Mouse (Mus musculus): ENCODE data around the gene Apol6.

The Apol6 gene

GRCm38 (mm10) chr15:77044597-77045320 lies at the start of gene Apol6:
Apol6 (plus strand) TSS chr15:77044729.
- DNase-seq (ENCODE audit: low spot score), result peak; percentile 82

- DNase-seq (ENCODE audit: low spot score), result no peak
Observed at GRCm38 (mm10) chr15:76998048-76998447, 46.5 kb upstream of the Apol6 start.

- DNase-seq (ENCODE audit: low spot score), result no peak
Observed at GRCm38 (mm10) chr15:76998878-76999588, 45.5 kb upstream of the Apol6 start.

- DNase-seq (ENCODE audit: low spot score), result no peak
Observed at GRCm38 (mm10) chr15:77003173-77003867, 41.2 kb upstream of the Apol6 start.

GRCm38 (mm10) chr15:77003868-77004215 lies 40.7 kb upstream of the Apol6 start:
- DNase-seq (ENCODE audit: low spot score), result peak; percentile 72

GRCm38 (mm10) chr15:77008851-77009250 lies 35.7 kb upstream of the Apol6 start:
- no peak for DNase-seq (ENCODE audit: low spot score)

- no peak for DNase-seq (ENCODE audit: low spot score)
Observed at GRCm38 (mm10) chr15:77013753-77014241, 30.7 kb upstream of the Apol6 start.

GRCm38 (mm10) chr15:77014431-77014830 lies 30.1 kb upstream of the Apol6 start:
- DNase-seq (ENCODE audit: low spot score), result no peak

GRCm38 (mm10) chr15:77014985-77015384 lies 29.5 kb upstream of the Apol6 start:
- DNase-seq (ENCODE audit: low spot score), result no peak

GRCm38 (mm10) chr15:77016509-77016908 lies 28.0 kb upstream of the Apol6 start:
- no peak for DNase-seq (ENCODE audit: low spot score)

GRCm38 (mm10) chr15:77017897-77018296 lies 26.6 kb upstream of the Apol6 start:
- no peak for DNase-seq (ENCODE audit: low spot score)

- DNase-seq (ENCODE audit: low spot score), result peak; percentile 56
Observed at GRCm38 (mm10) chr15:77018740-77019340, 25.7 kb upstream of the Apol6 start.

- no peak for DNase-seq (ENCODE audit: low spot score)
Observed at GRCm38 (mm10) chr15:77019533-77019932, 25.0 kb upstream of the Apol6 start.

- peak; percentile 25 for DNase-seq (ENCODE audit: low spot score)
Observed at GRCm38 (mm10) chr15:77020136-77020535, 24.4 kb upstream of the Apol6 start.

- peak; percentile 28 for DNase-seq (ENCODE audit: low spot score)
Observed at GRCm38 (mm10) chr15:77021056-77021455, 23.5 kb upstream of the Apol6 start.

- DNase-seq (ENCODE audit: low spot score), result no peak
Observed at GRCm38 (mm10) chr15:77021851-77022250, 22.7 kb upstream of the Apol6 start.

GRCm38 (mm10) chr15:77022401-77022957 lies 22.1 kb upstream of the Apol6 start:
- no peak for DNase-seq (ENCODE audit: low spot score)

GRCm38 (mm10) chr15:77025884-77026583 lies 18.5 kb upstream of the Apol6 start:
- DNase-seq (ENCODE audit: low spot score), result no peak

GRCm38 (mm10) chr15:77027117-77027516 lies 17.4 kb upstream of the Apol6 start:
- no peak for DNase-seq (ENCODE audit: low spot score)

GRCm38 (mm10) chr15:77027675-77028074 lies 16.9 kb upstream of the Apol6 start:
- DNase-seq (ENCODE audit: low spot score), result no peak

GRCm38 (mm10) chr15:77029331-77029991 lies 15.1 kb upstream of the Apol6 start:
- peak; percentile 83 for DNase-seq (ENCODE audit: low spot score)

All from adipocyte (in vitro differentiated cells).